Mouse (Mus musculus) MEL (cell line): Measurements from ENCODE around the gene Wdr62. TPM values are rescaled to one million over a fixed set of nuclear protein-coding genes. Genes with fewer than 3 reads are reported as not detected.

ENCODE experiments used
- DNase-seq: peaks from one replicate; pipeline ENCODE4 v3.0.0; 2011; ENCODE audit warnings: low read depth, low spot score
- H3K27ac ChIP-seq: 2 replicates; pipeline ENCODE4 v1.5.1; 2012; ENCODE audit warnings: low read depth, mild to moderate bottlenecking, control low read depth, low read length, moderate library complexity; ENCODE audit not compliant: control insufficient read depth
- H3K27me3 ChIP-seq, 2 experiments: fragments of 150-350 bp in 1 of 2; sonication (generic) in 1 of 2; 2 replicates each; pipeline ENCODE4 v1.6.1; 2012; ENCODE audit warnings: low read length in 2 of 2, mild to moderate bottlenecking in 2 of 2, improper control_type of control experiment in 1 of 2, moderate library complexity in 1 of 2; ENCODE audit not compliant: insufficient read depth in 2 of 2, control insufficient read depth in 1 of 2
- H3K36me3 ChIP-seq, 2 experiments: 2 replicates each; pipeline ENCODE4 v1.6.1; 2012 to 2014; ENCODE audit warnings: low read length in 2 of 2, improper control_type of control experiment in 1 of 2, inconsistent platforms in 1 of 2, mild to moderate bottlenecking in 1 of 2; ENCODE audit not compliant: insufficient read depth in 2 of 2, control insufficient read depth in 1 of 2
- H3K4me1 ChIP-seq, 2 experiments: fragments of 150-350 bp in 1 of 2; sonication (generic) in 1 of 2; 2 replicates each; pipeline ENCODE4 v1.6.1; 2012; ENCODE audit warnings: low read length in 2 of 2, improper control_type of control experiment in 1 of 2, mild to moderate bottlenecking in 1 of 2; ENCODE audit not compliant: insufficient read depth in 2 of 2, control insufficient read depth in 1 of 2
- H3K4me3 ChIP-seq, 2 experiments: fragments of 150-350 bp in 1 of 2; sonication (generic) in 1 of 2; 2 replicates each; pipeline ENCODE4 v1.5.1; 2012; ENCODE audit warnings: low read depth in 2 of 2, low read length in 2 of 2, mild to moderate bottlenecking in 2 of 2, moderate library complexity in 2 of 2, control low read depth in 1 of 2, improper control_type of control experiment in 1 of 2; ENCODE audit not compliant: control insufficient read depth in 1 of 2, insufficient read depth in 1 of 2
- H3K79me2 ChIP-seq: 2 replicates; pipeline ENCODE4 v1.6.1; 2012; ENCODE audit warnings: mild to moderate bottlenecking, low read length, moderate library complexity; ENCODE audit not compliant: control insufficient read depth, poor library complexity, insufficient read depth
- H3K9ac ChIP-seq: 2 replicates; pipeline ENCODE4 v1.6.1; 2012; ENCODE audit warnings: low read depth, mild to moderate bottlenecking, control low read depth, low read length, moderate library complexity; ENCODE audit not compliant: control insufficient read depth, poor library complexity, severe bottlenecking
- H3K9me3 ChIP-seq: fragments of 150-350 bp; sonication (generic); replicated peaks from 2 replicates; pipeline ENCODE4 v1.6.1; 2012; ENCODE audit warnings: mild to moderate bottlenecking, low read length, improper control_type of control experiment, moderate library complexity; ENCODE audit not compliant: insufficient read depth
- BHLHE40 ChIP-seq: IDR thresholded peaks from 2 replicates; pipeline ENCODE4 v1.6.1; 2012; ENCODE audit warnings: low read depth, mild to moderate bottlenecking, inconsistent platforms, low read length, improper control_type of control experiment, borderline replicate concordance
- CHD1 ChIP-seq: IDR thresholded peaks from 2 replicates; pipeline ENCODE4 v1.6.1; 2012; ENCODE audit warnings: low read depth, mild to moderate bottlenecking, inconsistent platforms, low read length, improper control_type of control experiment
- CHD2 ChIP-seq: IDR thresholded peaks from 2 replicates; pipeline ENCODE4 v1.6.1; 2011; ENCODE audit warnings: low read length, improper control_type of control experiment
- CTCF ChIP-seq, 3 experiments: IDR thresholded peaks in 2 of 3; conservative IDR thresholded peaks in 1 of 3; 2 replicates each; pipeline ENCODE4 v1.5.1; 2011 to 2012; ENCODE audit warnings: low read length in 3 of 3, low read depth in 2 of 3, mild to moderate bottlenecking in 2 of 3, improper control_type of control experiment in 1 of 3, inconsistent platforms in 1 of 3, mixed read lengths in 1 of 3, moderate library complexity in 1 of 3; ENCODE audit not compliant: control insufficient read depth in 1 of 3, insufficient read depth in 1 of 3, poor library complexity in 1 of 3, severe bottlenecking in 1 of 3
- E2F4 ChIP-seq: IDR thresholded peaks from 2 replicates; pipeline ENCODE4 v1.6.1; 2011; ENCODE audit warnings: low read depth, low read length, improper control_type of control experiment, borderline replicate concordance
- ELF1 ChIP-seq: IDR thresholded peaks from 2 replicates; pipeline ENCODE4 v1.6.1; 2014; ENCODE audit warnings: low read depth, mild to moderate bottlenecking, inconsistent platforms, low read length, improper control_type of control experiment, moderate library complexity
- EP300 ChIP-seq, 2 experiments: IDR thresholded peaks; 2 replicates each; pipeline ENCODE4 v1.6.1; 2011; ENCODE audit warnings: improper control_type of control experiment in 2 of 2, low read length in 2 of 2, low read depth in 1 of 2, mild to moderate bottlenecking in 1 of 2
- GATA1 ChIP-seq: IDR thresholded peaks from 2 replicates; pipeline ENCODE4 v1.6.1; 2011; ENCODE audit warnings: low read depth, low read length, improper control_type of control experiment
- HCFC1 ChIP-seq: IDR thresholded peaks from 2 replicates; pipeline ENCODE4 v1.6.1; 2012; ENCODE audit warnings: low read depth, mild to moderate bottlenecking, inconsistent platforms, low read length, improper control_type of control experiment, moderate library complexity
- JUND ChIP-seq: IDR thresholded peaks from 2 replicates; pipeline ENCODE4 v1.6.1; 2011; ENCODE audit warnings: low read depth, mild to moderate bottlenecking, improper control_type of control experiment, low read length
- KAT2A ChIP-seq: conservative IDR thresholded peaks from 2 replicates; pipeline ENCODE4 v1.6.1; 2012; ENCODE audit warnings: low read depth, low read length, improper control_type of control experiment, inconsistent platforms
- MAFK ChIP-seq: IDR thresholded peaks from 2 replicates; pipeline ENCODE4 v1.6.1; 2011; ENCODE audit warnings: low read depth, mild to moderate bottlenecking, low read length, improper control_type of control experiment, borderline replicate concordance
- MAX ChIP-seq: IDR thresholded peaks from 2 replicates; pipeline ENCODE4 v1.6.1; 2011; ENCODE audit warnings: low read length, improper control_type of control experiment
- MAZ ChIP-seq: IDR thresholded peaks from 2 replicates; pipeline ENCODE4 v1.6.1; 2012; ENCODE audit warnings: low read depth, mild to moderate bottlenecking, inconsistent platforms, low read length, improper control_type of control experiment
- MEF2A ChIP-seq: IDR thresholded peaks from 2 replicates; pipeline ENCODE4 v1.6.1; 2014; ENCODE audit warnings: low read depth, mild to moderate bottlenecking, inconsistent platforms, low read length, improper control_type of control experiment; ENCODE audit not compliant: poor library complexity, insufficient replicate concordance, severe bottlenecking; ENCODE audit errors: extremely low read depth
- MXI1 ChIP-seq: IDR thresholded peaks from 2 replicates; pipeline ENCODE4 v1.6.1; 2011; ENCODE audit warnings: mild to moderate bottlenecking, low read depth, low read length, improper control_type of control experiment
- MYB ChIP-seq: IDR thresholded peaks from 2 replicates; pipeline ENCODE4 v1.6.1; 2011; ENCODE audit warnings: mild to moderate bottlenecking, low read depth, low read length, improper control_type of control experiment
- MYC ChIP-seq: IDR thresholded peaks from 2 replicates; pipeline ENCODE4 v1.6.1; 2011; ENCODE audit warnings: low read depth, mild to moderate bottlenecking, low read length, improper control_type of control experiment, moderate library complexity
- NELFE ChIP-seq: IDR thresholded peaks from 2 replicates; pipeline ENCODE4 v1.6.1; 2011; ENCODE audit warnings: low read depth, low read length, improper control_type of control experiment
- NRF1 ChIP-seq: IDR thresholded peaks from 2 replicates; pipeline ENCODE4 v1.6.1; 2014; ENCODE audit warnings: low read depth, mild to moderate bottlenecking, inconsistent platforms, low read length, improper control_type of control experiment, moderate library complexity; ENCODE audit not compliant: poor library complexity, insufficient read depth, severe bottlenecking
- POLR2A ChIP-seq, 2 experiments: IDR thresholded peaks; 2 replicates each; pipeline ENCODE4 v1.6.1; 2011 to 2012; ENCODE audit warnings: low read length in 2 of 2, mild to moderate bottlenecking in 2 of 2, control low read depth in 1 of 2, improper control_type of control experiment in 1 of 2, low read depth in 1 of 2, moderate library complexity in 1 of 2; ENCODE audit not compliant: control insufficient read depth in 1 of 2, insufficient read depth in 1 of 2, poor library complexity in 1 of 2
- POLR2AphosphoS2 ChIP-seq: IDR thresholded peaks from 2 replicates; pipeline ENCODE4 v1.6.1; 2011; ENCODE audit warnings: low read length, improper control_type of control experiment
- RAD21 ChIP-seq: IDR thresholded peaks from 2 replicates; pipeline ENCODE4 v1.6.1; 2011; ENCODE audit warnings: mild to moderate bottlenecking, low read depth, low read length, improper control_type of control experiment
- RCOR1 ChIP-seq: IDR thresholded peaks from 2 replicates; pipeline ENCODE4 v1.6.1; 2012; ENCODE audit warnings: low read depth, mild to moderate bottlenecking, inconsistent platforms, low read length, improper control_type of control experiment
- SIN3A ChIP-seq: IDR thresholded peaks from 2 replicates; pipeline ENCODE4 v1.6.1; 2012; ENCODE audit warnings: low read length, improper control_type of control experiment, inconsistent platforms
- SMC3 ChIP-seq: IDR thresholded peaks from 2 replicates; pipeline ENCODE4 v1.6.1; 2011; ENCODE audit warnings: low read depth, low read length, improper control_type of control experiment
- TAL1 ChIP-seq: IDR thresholded peaks from 2 replicates; pipeline ENCODE4 v1.6.1; 2012; ENCODE audit warnings: mild to moderate bottlenecking, inconsistent platforms, low read length, moderate library complexity, mixed read lengths
- TCF12 ChIP-seq: IDR thresholded peaks from 2 replicates; pipeline ENCODE4 v1.6.1; 2014; ENCODE audit warnings: low read depth, mild to moderate bottlenecking, inconsistent platforms, low read length, improper control_type of control experiment, moderate library complexity
- UBTF ChIP-seq: IDR thresholded peaks from 2 replicates; pipeline ENCODE4 v1.6.1; 2012; ENCODE audit warnings: low read depth, mild to moderate bottlenecking, inconsistent platforms, low read length, improper control_type of control experiment, moderate library complexity, borderline replicate concordance; ENCODE audit not compliant: insufficient read depth
- USF1 ChIP-seq: IDR thresholded peaks from 2 replicates; pipeline ENCODE4 v1.6.1; 2014; ENCODE audit warnings: low read depth, mild to moderate bottlenecking, inconsistent platforms, low read length, improper control_type of control experiment, moderate library complexity
- USF2 ChIP-seq, 2 experiments: IDR thresholded peaks; 2 replicates each; pipeline ENCODE4 v1.6.1; 2011 to 2012; ENCODE audit warnings: improper control_type of control experiment in 2 of 2, low read length in 2 of 2, borderline replicate concordance in 1 of 2, inconsistent platforms in 1 of 2, low read depth in 1 of 2, mild to moderate bottlenecking in 1 of 2; ENCODE audit not compliant: insufficient read depth in 1 of 2
- ZC3H11A ChIP-seq: IDR thresholded peaks from 2 replicates; pipeline ENCODE4 v1.6.1; 2012; ENCODE audit warnings: low read depth, mild to moderate bottlenecking, inconsistent platforms, low read length, improper control_type of control experiment
- ZKSCAN1 ChIP-seq: IDR thresholded peaks from 2 replicates; pipeline ENCODE4 v1.6.1; 2012; ENCODE audit warnings: low read depth, mild to moderate bottlenecking, inconsistent platforms, low read length, improper control_type of control experiment, moderate library complexity
- ZMIZ1 ChIP-seq: IDR thresholded peaks from 2 replicates; pipeline ENCODE4 v1.6.1; 2012; ENCODE audit warnings: low read depth, mild to moderate bottlenecking, inconsistent platforms, low read length, improper control_type of control experiment, moderate library complexity
- ZNF384 ChIP-seq: IDR thresholded peaks from 2 replicates; pipeline ENCODE4 v1.6.1; 2012; ENCODE audit warnings: low read depth, mild to moderate bottlenecking, inconsistent platforms, low read length, improper control_type of control experiment
- polyA plus RNA-seq, 2 experiments: library from polyadenylated mRNA; stranded (reverse) in 1 of 2; unstranded in 1 of 2; fragments of >175 nt in 1 of 2; fragments of >200 nt in 1 of 2; gene quantifications; 2 replicates each; pipeline versions ENCODE4 v1.2.1 to v1.2.4; 2012; ENCODE audit warnings: low replicate concordance in 2 of 2, low read depth in 1 of 2; ENCODE audit not compliant: insufficient read length in 2 of 2, insufficient read depth in 1 of 2, missing spikeins in 1 of 2
- total RNA-seq: library from RNA; depleted of rRNA; stranded (reverse); fragments of 300-350 nt; gene quantifications from 2 replicates; pipeline ENCODE4 v1.2.3, GENCODE M21; 2012

Wdr62 gene
- total and polyA plus RNA-seq, 3 experiments: 6.5 to 44.8 (median 30.5) TPM

DNA sequence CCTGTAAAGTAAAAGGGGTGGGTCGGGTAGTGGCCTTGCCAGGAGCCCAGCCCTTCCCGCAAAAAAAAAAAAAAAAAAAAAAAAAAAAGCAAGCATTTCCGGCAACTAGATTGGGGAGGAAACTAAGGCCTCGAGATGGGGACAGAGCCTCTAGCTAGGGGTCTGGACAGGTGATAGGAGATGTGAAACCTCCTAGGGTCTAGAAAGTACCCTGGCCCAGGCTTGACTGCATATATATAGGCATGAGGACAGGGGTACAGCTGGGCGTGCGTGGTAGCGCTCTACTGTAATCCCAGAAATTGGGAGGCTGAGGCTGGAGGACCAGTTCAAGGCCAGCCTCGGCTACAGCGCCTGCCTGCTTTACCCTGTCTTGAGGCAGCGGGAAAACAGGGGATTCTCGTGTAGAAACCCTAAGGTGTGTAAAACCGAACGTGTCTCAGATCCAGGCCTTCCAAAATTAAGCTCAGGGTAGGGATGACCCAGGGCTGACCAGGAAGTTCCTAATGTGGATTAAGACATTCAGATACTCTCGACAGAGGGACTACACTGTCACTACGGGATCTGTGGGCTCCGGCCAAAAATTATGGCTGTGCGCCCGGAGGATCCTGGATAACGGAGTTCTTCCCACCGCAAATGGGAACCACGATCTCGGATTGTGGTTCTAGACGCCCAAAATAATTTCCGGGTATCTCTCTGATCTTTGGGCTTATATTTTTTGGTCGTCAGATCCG is 86.0 kb downstream of the Wdr62 start:
- no peak for TF ChIP-seq UBTF
- TF ChIP-seq MAFK: no peak
- TF ChIP-seq CHD1: no peak
- peak; percentile 34; the same call in 1 of the 2 replicates for TF ChIP-seq ZKSCAN1
- TF ChIP-seq MYB: no peak
- TF ChIP-seq JUND: no peak
- TF ChIP-seq KAT2A: no peak
- no peak for TF ChIP-seq TAL1
- TF ChIP-seq ZC3H11A: no peak
- TF ChIP-seq RAD21: no peak
- no peak for TF ChIP-seq SMC3
- TF ChIP-seq USF1: no peak
- TF ChIP-seq CTCF (IDR thresholded peaks at IDR 0.05 in 2 of 3, conservative IDR thresholded peaks at IDR 0.05 in 1 of 3; ENCODE audit: control insufficient read depth in 1 of 3, insufficient read depth in 1 of 3, low read depth in 2 of 3, low read length in 3 of 3, poor library complexity in 1 of 3, severe bottlenecking in 1 of 3): no peak
- no peak for TF ChIP-seq MAX
- TF ChIP-seq HCFC1: peak; percentile 69
- TF ChIP-seq ZMIZ1: 0 out of 2 replicates have a peak, but pooled peaks have one; percentile 22
- TF ChIP-seq SIN3A: peak; percentile 72; the same call in 1 of the 2 replicates
- TF ChIP-seq CHD2: no peak
- TF ChIP-seq ELF1: 0 out of 2 replicates have a peak, but pooled peaks have one; percentile 46
- no peak; the same call in 1 of the 2 replicates for TF ChIP-seq NRF1
- TF ChIP-seq TCF12: no peak
- peak; percentile 98 for TF ChIP-seq ZNF384
- no peak for TF ChIP-seq POLR2AphosphoS2
- TF ChIP-seq MAZ: peak; percentile 49; the same call in 1 of the 2 replicates
- no peak for TF ChIP-seq MEF2A
- no peak for TF ChIP-seq RCOR1
- TF ChIP-seq POLR2A (IDR thresholded peaks at IDR 0.05; ENCODE audit: control insufficient read depth in 1 of 2, insufficient read depth in 1 of 2, low read depth in 1 of 2, low read length in 2 of 2, poor library complexity in 1 of 2): no peak
- TF ChIP-seq MYC: no peak
- no peak for TF ChIP-seq GATA1
- no peak for TF ChIP-seq BHLHE40
- TF ChIP-seq EP300 (IDR thresholded peaks at IDR 0.05; ENCODE audit: low read depth in 1 of 2, low read length in 2 of 2): no peak
- TF ChIP-seq USF2 (IDR thresholded peaks at IDR 0.05; ENCODE audit: borderline replicate concordance in 1 of 2, insufficient read depth in 1 of 2, low read depth in 1 of 2, low read length in 2 of 2): no peak
- no peak for TF ChIP-seq E2F4
- 0 out of 2 replicates have a peak, but pooled peaks have one; percentile 18 for TF ChIP-seq NELFE
- peak; percentile 42 for TF ChIP-seq MXI1
- DNase-seq: peak; percentile 77
- peaks cover 9% of the 10 kb centered on the region for H3K79me2 ChIP-seq
- H3K4me3 ChIP-seq: peak overlapping the region; percentile 57 to 66
- peak overlapping the region; percentile 68 for H3K9ac ChIP-seq
- H3K4me1 ChIP-seq: peaks cover 0 to 17% of the 10 kb centered on the region in 2 experiments; a peak in 3 of 4 replicates
- peaks cover 0 to 14% of the 10 kb centered on the region in 2 experiments; a peak in 2 of 4 replicates for H3K36me3 ChIP-seq
- no peaks in the 10 kb centered on the region for H3K27me3 ChIP-seq
- peak overlapping the region; percentile 76 for H3K27ac ChIP-seq
- H3K9me3 ChIP-seq: no peaks in the 10 kb centered on the region
